Mouse (Mus musculus) liver, postnatal 0 days (tissue): ENCODE results near the gene Hspb6.

Source experiments
- CTCF ChIP-seq: sonication (generic); IDR thresholded peaks from 2 replicates; pipeline ENCODE4 v1.5.1; 2016; ENCODE audit warnings: antibody characterized with exemption, low read depth
- EP300 ChIP-seq: IDR thresholded peaks from 2 replicates; pipeline ENCODE4 v1.6.1; 2016; ENCODE audit warnings: antibody characterized with exemption, low read depth, mild to moderate bottlenecking

- TF ChIP-seq CTCF (no peak), EP300 (no peak)
Observed at GRCm38 (mm10) chr7:30526399-30526798, 25.6 kb upstream of the Hspb6 start.
